Mouse (Mus musculus) layer of hippocampus, postnatal 14 days (tissue): Measurements from ENCODE around the gene 4930430F08Rik. TPM values are rescaled to one million over a fixed set of nuclear protein-coding genes. Genes with fewer than 3 reads are reported as not detected.
"Not testable (repeated sequence)": the region's sequence is repeated elsewhere in the genome, so short reads cannot be mapped to it uniquely, and the experiment has no call there.

ENCODE experiments used
- DNase-seq, 2 experiments: peaks; one replicate each; pipeline ENCODE4 v3.0.0; 2021 to 2022; ENCODE audit warnings: low spot score in 2 of 2, mixed read lengths in 1 of 2
- long read RNA-seq, 2 experiments: library from polyadenylated mRNA; stranded (forward); transcript quantifications; one replicate each; pipeline ENCODE4 v2.0.0; 2021
- total RNA-seq, 2 experiments: library from RNA; stranded (reverse); gene quantifications; 2 replicates each; pipeline ENCODE4 v1.2.3; 2021

Gene 4930430F08Rik
- 10 to 100 TPM; 24.5 to 26.9 TPM for total RNA-seq
- long read RNA-seq, experiment 1, transcript 4930430F08Rik-201 (7 exons, 2,564 nt) = major isoform, 18 of 26 reads
- long read RNA-seq, experiment 1, partial matches to known transcripts = 0 of 26 reads
- long read RNA-seq, experiment 1, other reads (novel, unspliced or antisense) = 7 of 26 reads
- long read RNA-seq, experiment 2, transcript 4930430F08Rik-201 (7 exons, 2,564 nt) = major isoform, 26 of 33 reads
- long read RNA-seq, experiment 2, partial matches to known transcripts = 2 of 33 reads
- long read RNA-seq, experiment 2, other reads (novel, unspliced or antisense) = 5 of 33 reads

DNA sequence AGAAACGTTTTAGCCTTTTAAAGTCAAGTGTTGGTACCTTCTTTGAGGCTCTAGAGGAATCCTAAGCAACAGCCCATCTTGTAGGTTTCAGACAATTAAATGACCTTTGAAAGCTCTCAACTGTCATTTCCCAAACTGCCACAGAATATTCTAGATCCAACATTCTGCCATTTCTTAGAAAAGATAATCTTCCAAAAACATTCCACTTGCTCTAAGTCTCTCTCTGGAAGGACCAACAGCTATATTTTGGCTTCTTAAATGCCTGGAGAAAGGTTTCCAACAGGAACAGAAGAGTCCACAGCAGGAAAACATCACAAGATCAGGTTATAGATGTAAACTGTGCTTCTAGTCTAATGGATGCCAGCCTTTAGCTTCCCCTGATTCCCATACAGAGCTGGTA, at the start of gene 4930430F08Rik, which contains the start of gene 1700017N19Rik:
TSS of gene 4930430F08Rik (minus strand) at position 101 of the 400 bp plus-strand sequence.
TSS of gene 1700017N19Rik (plus strand) at position 162 of the 400 bp plus-strand sequence.
- DNase-seq = no peak

GRCm38 (mm10) chr10:100629762-100630438, 39.7 kb upstream of the 4930430F08Rik start:
- peak; percentile 51 to 67 for DNase-seq

- no peak for DNase-seq
Observed at GRCm38 (mm10) chr10:100622494-100622893, 32.3 kb upstream of the 4930430F08Rik start.

GRCm38 (mm10) chr10:100620040-100620439, 29.8 kb upstream of the 4930430F08Rik start:
- DNase-seq = no peak

DNA sequence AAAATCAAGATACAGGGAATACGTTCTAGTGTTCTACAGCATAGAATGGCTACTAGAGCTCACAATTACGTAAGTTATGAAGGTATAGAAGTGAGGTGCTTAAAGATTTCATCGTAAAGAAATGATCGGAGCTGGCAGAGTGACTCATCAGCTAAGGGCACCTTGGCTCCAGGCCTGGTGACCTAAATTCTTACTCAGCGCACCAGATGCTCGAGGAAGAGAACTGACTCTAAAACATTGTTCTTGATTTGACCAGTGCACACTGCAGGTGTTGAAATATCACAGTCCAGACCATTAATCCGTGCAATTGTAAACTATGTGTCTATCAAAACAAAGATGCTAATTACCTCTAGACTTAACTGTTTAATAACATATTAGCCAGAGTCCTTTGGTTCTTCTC, 29.3 kb upstream of the 4930430F08Rik start:
- no peak for DNase-seq

DNA sequence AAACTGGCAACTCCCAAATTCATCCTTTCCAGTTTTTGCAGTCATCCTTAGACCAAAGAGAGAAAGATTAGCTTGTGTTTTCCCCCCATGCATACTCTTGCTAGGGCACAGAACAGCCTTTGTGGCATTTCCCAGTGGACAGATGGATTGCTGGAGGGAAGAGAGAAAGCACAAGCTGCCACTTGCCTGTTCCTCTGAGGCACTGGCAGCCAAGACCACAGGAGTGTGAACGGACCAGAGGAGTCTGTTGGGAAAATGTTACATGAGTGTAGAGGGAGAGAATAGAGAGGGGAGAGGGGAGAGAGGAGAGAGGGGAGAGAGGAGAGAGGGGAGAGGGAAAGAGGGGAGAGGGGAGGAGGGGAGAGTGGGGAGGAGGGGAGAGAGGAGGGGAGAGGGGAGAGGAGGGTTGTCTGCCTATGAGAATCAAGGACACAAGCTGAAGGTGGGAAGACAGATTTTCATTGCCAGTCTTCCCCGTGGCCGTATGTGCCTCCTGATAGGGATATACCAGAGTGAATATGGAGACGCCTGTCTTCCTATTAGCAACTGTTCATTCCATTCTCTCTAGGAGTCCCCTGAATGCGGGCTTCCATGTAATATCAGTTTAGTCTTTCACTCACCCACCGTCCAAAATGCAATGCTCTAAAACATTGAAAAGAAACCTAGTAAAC, 27.1 kb upstream of the 4930430F08Rik start:
- peak; percentile 17 to 82 for DNase-seq

- no peak for DNase-seq
Observed at GRCm38 (mm10) chr10:100604254-100604653, 14.0 kb upstream of the 4930430F08Rik start.

DNA sequence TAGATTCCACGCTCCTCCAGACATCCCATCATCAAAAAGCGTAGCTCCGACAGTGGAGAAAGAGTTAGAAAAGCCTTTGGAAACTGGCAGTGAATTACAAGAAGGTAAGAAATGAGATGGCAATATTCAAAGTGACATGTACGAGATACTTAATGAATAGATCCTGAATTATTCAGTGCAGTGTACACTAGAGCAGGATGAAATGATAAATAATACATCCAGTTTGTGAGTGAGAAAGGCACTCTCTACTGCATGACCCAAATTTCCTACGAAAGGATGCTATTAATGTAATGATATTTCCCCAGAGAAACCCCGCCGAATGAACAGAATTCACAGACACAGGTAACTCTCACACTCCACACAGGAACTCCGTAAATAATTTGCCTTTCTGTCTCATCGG, 13.3 kb upstream of the 4930430F08Rik start:
- no peak for DNase-seq

GRCm38 (mm10) chr10:100598339-100598738, 8.1 kb upstream of the 4930430F08Rik start:
- no peak for DNase-seq

DNA sequence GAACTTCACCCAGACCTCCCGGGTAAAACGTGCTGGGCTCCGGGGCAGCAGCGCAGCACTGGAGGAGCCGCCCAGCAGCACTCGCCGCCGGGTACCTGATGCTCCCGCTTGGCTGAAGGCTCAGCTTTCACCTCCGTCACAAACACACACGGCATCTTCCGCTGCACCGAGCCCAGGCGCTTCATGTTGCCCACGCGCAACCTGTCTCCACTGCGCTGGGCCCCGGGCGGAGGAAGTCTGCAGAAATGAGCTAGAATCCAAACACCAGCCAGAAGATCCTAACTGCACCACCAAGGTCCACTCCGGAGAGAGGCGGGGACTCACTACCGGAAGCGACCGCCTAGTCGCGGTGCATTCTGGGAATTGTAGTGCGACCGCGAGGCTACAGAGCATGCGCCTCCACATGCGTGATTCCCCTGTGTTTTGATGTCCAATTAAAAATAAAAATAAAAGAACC, 1.3 kb downstream of the 4930430F08Rik start:
- peak; percentile 84 to 95 for DNase-seq

GRCm38 (mm10) chr10:100588524-100588923, 1.7 kb downstream of the 4930430F08Rik start:
- DNase-seq = no peak

DNA sequence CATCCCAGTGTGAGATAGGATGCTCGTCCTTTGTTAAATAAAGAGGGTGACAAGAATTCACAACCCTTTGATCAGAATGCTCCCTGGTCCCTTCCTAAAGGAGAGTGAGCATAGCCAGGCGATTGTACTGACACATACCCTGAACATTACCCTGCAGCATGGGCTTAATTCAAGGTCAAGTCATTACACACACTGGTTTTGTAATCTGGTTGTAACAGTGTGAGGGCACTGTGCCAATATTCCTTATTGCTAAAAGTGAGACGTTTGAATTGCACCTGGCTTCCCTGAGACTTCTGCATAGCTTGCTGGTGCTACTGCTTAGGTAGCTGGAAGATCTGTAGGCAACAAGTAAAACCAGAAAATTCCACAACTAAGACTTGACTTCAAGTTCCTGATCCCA, 6.0 kb downstream of the 4930430F08Rik start:
- DNase-seq = no peak

DNA sequence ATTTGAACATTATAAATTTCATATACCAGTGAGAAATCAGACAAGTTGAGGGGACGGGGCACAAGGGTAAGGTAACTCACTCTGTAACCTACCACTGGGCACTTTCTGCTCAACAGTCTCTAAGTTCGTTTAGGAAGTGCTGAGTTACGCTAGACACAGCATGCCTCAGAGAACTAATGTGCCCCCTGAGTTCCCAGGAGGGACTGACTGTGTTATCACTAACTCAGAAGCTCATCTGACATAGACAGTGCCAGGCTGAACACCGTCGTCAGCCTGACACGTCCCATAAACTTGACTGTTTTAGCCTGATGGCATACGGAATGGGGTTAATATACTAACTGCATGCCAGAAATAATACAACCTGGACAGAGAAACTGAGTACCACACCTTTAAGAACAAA, 14.9 kb downstream of the 4930430F08Rik start:
- no peak for DNase-seq

GRCm38 (mm10) chr10:100574505-100575149, 15.6 kb downstream of the 4930430F08Rik start:
- no peak for DNase-seq

GRCm38 (mm10) chr10:100571707-100572106, 18.5 kb downstream of the 4930430F08Rik start:
- DNase-seq = no peak

DNA sequence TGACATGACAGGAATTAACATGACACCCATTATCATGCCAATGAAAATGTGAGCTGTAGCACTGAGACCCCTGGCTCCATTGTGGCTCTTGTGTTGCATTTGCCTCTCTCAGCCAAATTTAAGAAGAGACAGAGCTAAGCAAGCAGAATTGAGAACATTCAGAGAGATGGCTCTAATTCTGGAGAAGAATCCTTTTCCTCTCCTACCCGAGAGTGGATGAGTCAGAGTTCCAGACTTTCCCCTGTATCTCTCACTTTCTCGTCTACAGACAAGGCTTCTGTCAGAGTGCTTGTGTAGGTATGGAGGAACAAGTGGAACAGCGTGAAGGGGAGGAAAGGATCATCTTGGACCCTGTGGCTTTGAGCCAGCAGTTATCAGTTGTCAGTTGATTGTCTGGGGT, 26.1 kb downstream of the 4930430F08Rik start:
- DNase-seq = no peak

DNA sequence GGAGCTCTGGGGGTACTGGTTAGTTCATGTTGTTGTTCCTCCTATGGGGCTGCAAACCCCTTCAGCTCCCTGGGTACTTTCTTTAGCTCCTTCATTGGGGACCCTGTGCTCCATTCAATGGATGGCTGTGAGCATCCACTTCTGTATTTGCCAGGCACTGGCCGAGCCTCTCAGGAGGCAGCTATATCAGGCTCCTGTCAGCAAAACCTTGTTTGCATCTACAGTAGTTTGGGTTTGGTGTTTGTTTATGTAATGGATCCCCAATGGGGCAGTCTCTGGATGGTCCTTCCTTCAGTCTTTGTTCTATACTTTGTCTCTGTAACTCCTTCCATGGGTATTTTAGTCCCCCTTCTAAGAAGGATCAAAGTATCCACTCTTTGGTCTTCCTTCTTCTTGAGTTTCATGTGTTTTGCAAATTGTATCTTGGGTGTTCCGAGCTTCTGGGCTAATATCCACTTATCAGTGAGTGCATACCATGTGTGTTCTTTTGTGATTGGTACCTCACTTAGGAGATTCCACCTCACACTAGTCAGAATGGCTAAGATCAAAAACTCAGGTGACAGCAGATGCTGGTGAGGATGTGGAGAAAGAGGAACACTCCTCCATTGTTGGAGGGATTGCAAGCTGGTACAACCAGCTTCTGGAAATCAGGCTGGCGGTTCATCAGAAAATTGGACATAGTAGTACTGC, 29.9 kb downstream of the 4930430F08Rik start:
- DNase-seq = not testable (repeated sequence)

GRCm38 (mm10) chr10:100556566-100557175, 33.6 kb downstream of the 4930430F08Rik start:
- DNase-seq = peak in 1 of 2 experiments; percentile 5

- no peak for DNase-seq
Observed at GRCm38 (mm10) chr10:100524499-100525390, 65.5 kb downstream of the 4930430F08Rik start.
